Mouse (Mus musculus) stomach, adult 2 months (tissue): ENCODE measurements around the gene Nlrp9b. TPM values are rescaled to one million over a fixed set of nuclear protein-coding genes. Genes with fewer than 3 reads are reported as not detected.

Experiments
- polyA plus RNA-seq: library from polyadenylated mRNA; depleted of rRNA; stranded (reverse); fragments of >200 nt; gene quantifications from 2 replicates; pipeline ENCODE4 v1.2.3, GENCODE M21; 2012; rRNA removed

Gene Nlrp9b
- polyA plus RNA-seq = not detected in 2 replicates

GRCm38 (mm10) chr7:19991165-19991564 is at the start of gene Nlrp9b:
Gene Nlrp9b (plus strand): TSS chr7:19991465.

GRCm38 (mm10) chr7:19950589-19950988 is 40.7 kb upstream of the Nlrp9b start, which contains the start of gene Igsf23:
Gene Igsf23 (minus strand): TSS chr7:19950756.

GRCm38 (mm10) chr7:19964985-19965579 is 26.2 kb upstream of the Nlrp9b start, which contains the start of gene Ceacam20:
Gene Ceacam20 (plus strand): TSS chr7:19965412.

DNA sequence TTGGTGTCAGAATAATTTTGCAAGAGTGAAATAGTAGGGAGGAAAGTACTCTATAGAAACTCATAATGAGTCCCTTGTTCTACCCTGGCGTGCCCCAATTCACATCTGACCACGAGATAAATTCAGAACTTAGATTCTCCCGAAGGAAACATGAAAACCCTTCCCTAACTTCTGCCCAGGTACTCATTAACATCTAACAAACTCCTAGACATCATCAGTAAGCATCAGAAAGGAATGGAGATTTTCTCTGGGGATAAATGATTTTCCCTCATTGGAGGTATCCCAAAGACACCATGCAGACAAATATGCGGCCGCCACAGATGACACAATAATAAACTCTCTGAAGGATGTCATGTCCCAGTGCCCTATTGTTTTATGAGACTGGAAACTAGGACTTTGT is 108.1 kb downstream of the Nlrp9b start, which contains the start of gene Vmn1r91:
Gene Vmn1r91, plus strand, starts transcription at position 301 of the 400 bp plus-strand sequence.

DNA sequence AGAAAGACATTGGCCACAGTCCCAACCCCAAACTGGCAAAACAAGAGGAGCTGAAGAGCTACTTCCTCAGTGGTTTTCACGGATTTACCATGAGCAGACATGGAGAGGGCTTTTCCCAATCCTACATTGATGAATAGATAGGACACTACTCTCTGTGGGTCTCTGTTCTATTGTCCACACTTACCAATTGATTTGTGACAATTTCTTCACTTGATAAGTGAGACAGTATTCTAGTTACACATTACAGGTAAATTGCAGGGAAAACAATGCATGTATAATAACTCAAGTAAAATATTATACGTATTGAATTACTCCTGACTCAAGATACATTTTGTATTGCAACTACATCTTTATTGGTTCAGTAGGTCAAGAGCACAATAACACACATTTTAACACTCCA is 131.2 kb downstream of the Nlrp9b start, which contains the start of gene Gm16442:
Gene Gm16442, minus strand, starts transcription at position 101 of the 400 bp plus-strand sequence.

Other genes with a start within 250 kb of the Nlrp9b start
- 64.6 and 101 TPM in 2 replicates for gene Nectin2, start 241.0 kb upstream of the Nlrp9b start, polyA plus RNA-seq
- 52.3 and 63.9 TPM in 2 replicates for gene Bcam, start 220.4 kb upstream of the Nlrp9b start, polyA plus RNA-seq
- 41.1 and 54.6 TPM in 2 replicates for gene Cblc, start 194.7 kb upstream of the Nlrp9b start, polyA plus RNA-seq
- gene Bcl3, start 168.7 kb upstream of the Nlrp9b start, polyA plus RNA-seq = 47.9 and 87.5 TPM in 2 replicates
- 0.53 TPM in 1 of 2 replicates, not detected in the other for gene Gm19345, start 139.5 kb upstream of the Nlrp9b start, polyA plus RNA-seq
- 0.26 and 0.29 TPM in 2 replicates for gene Ceacam16, start 130.2 kb upstream of the Nlrp9b start, polyA plus RNA-seq
- 2.5 and 3.0 TPM in 2 replicates for gene Ceacam19, start 103.5 kb upstream of the Nlrp9b start, polyA plus RNA-seq
- 2.3 and 3.4 TPM in 2 replicates for gene Pvr, start 70.3 kb upstream of the Nlrp9b start, polyA plus RNA-seq
- 11.7 and 16.6 TPM in 2 replicates for gene Igsf23, start 40.7 kb upstream of the Nlrp9b start, polyA plus RNA-seq
- 0.06 TPM in 1 of 2 replicates, not detected in the other for gene Ceacam20, start 26.1 kb upstream of the Nlrp9b start, polyA plus RNA-seq
- gene Vmn1r91, start 108.2 kb downstream of the Nlrp9b start, polyA plus RNA-seq = not detected in 2 replicates
- gene Gm16442, start 131.1 kb downstream of the Nlrp9b start, polyA plus RNA-seq = not detected in 2 replicates
- gene Vmn1r93, start 147.6 kb downstream of the Nlrp9b start, polyA plus RNA-seq = not detected in 2 replicates
- gene Vmn1r94, start 176.9 kb downstream of the Nlrp9b start, polyA plus RNA-seq = not detected in 2 replicates
- gene Vmn1r95, start 202.2 kb downstream of the Nlrp9b start, polyA plus RNA-seq = not detected in 2 replicates
- gene Gm6164, start 214.1 kb downstream of the Nlrp9b start, polyA plus RNA-seq = not detected in 2 replicates
- not detected in 2 replicates for gene Gm4498, start 242.4 kb downstream of the Nlrp9b start, polyA plus RNA-seq